Mouse (Mus musculus): ENCODE data around the gene Jam3.

The Jam3 gene

GRCm38 (mm10) chr9:27154763-27155530, at the start of gene Jam3:
Gene Jam3, minus strand, starts transcription at chr9:27155421.
- in situ Hi-C loops (cut with MboI): no loop called here

GRCm38 (mm10) chr9:27204201-27204600, 49.0 kb upstream of the Jam3 start:
- in situ Hi-C loops (cut with MboI): no loop called here

GRCm38 (mm10) chr9:27203134-27203533, 47.9 kb upstream of the Jam3 start:
- in situ Hi-C loops (cut with MboI): no loop called here

GRCm38 (mm10) chr9:27201472-27202219, 46.4 kb upstream of the Jam3 start:
- in situ Hi-C loops (cut with MboI): no loop called here

- in situ Hi-C loops (cut with MboI): no loop called here
Measured at GRCm38 (mm10) chr9:27193592-27194080, 38.4 kb upstream of the Jam3 start.

GRCm38 (mm10) chr9:27192761-27193591, 37.8 kb upstream of the Jam3 start:
- in situ Hi-C loops (cut with MboI): no loop called here

- in situ Hi-C loops (cut with MboI): no loop called here
Measured at GRCm38 (mm10) chr9:27192001-27192760, 37.0 kb upstream of the Jam3 start.

GRCm38 (mm10) chr9:27191501-27191981, 36.3 kb upstream of the Jam3 start:
- in situ Hi-C loops (cut with MboI): no loop called here

- in situ Hi-C loops (cut with MboI): no loop called here
Measured at GRCm38 (mm10) chr9:27190461-27190860, 35.2 kb upstream of the Jam3 start.

GRCm38 (mm10) chr9:27189306-27189705, 34.1 kb upstream of the Jam3 start:
- in situ Hi-C loops (cut with MboI): no loop called here

- in situ Hi-C loops (cut with MboI): no loop called here
Measured at GRCm38 (mm10) chr9:27188677-27189241, 33.5 kb upstream of the Jam3 start.

- in situ Hi-C loops (cut with MboI): no loop called here
Measured at GRCm38 (mm10) chr9:27185820-27186219, 30.6 kb upstream of the Jam3 start.

- in situ Hi-C loops (cut with MboI): no loop called here
Measured at GRCm38 (mm10) chr9:27182087-27182486, 26.9 kb upstream of the Jam3 start.

- in situ Hi-C loops (cut with MboI): no loop called here
Measured at GRCm38 (mm10) chr9:27180492-27180891, 25.3 kb upstream of the Jam3 start.

- in situ Hi-C loops (cut with MboI): no loop called here
Measured at GRCm38 (mm10) chr9:27178935-27179334, 23.7 kb upstream of the Jam3 start.

- in situ Hi-C loops (cut with MboI): no loop called here
Measured at GRCm38 (mm10) chr9:27176154-27176553, 20.9 kb upstream of the Jam3 start.

GRCm38 (mm10) chr9:27175682-27176081, 20.5 kb upstream of the Jam3 start:
- in situ Hi-C loops (cut with MboI): no loop called here

GRCm38 (mm10) chr9:27175241-27175640, 20.0 kb upstream of the Jam3 start:
- in situ Hi-C loops (cut with MboI): no loop called here

GRCm38 (mm10) chr9:27174079-27174478, 18.9 kb upstream of the Jam3 start:
- in situ Hi-C loops (cut with MboI): no loop called here

- in situ Hi-C loops (cut with MboI): no loop called here
Measured at GRCm38 (mm10) chr9:27173646-27174045, 18.4 kb upstream of the Jam3 start.

GRCm38 (mm10) chr9:27172839-27173238, 17.6 kb upstream of the Jam3 start:
- in situ Hi-C loops (cut with MboI): no loop called here
